Mouse (Mus musculus) hindbrain, embryonic 16.5 days (tissue): ENCODE results near the gene Cldn4. TPM values are rescaled to one million over a fixed set of nuclear protein-coding genes. Genes with fewer than 3 reads are reported as not detected.

Experiments
- ATAC-seq: fragments of 200-750 bp; cut with Nextera tagmentation; 2 replicates; pipeline ENCODE4 v1.8.0; 2017; ENCODE audit warnings: moderate TSS enrichment, moderate library complexity
- H3K27ac ChIP-seq: fragments of 300-500 bp; sonication (generic); 2 replicates; pipeline ENCODE4 v1.5.1; 2014; ENCODE audit warnings: low read depth, mild to moderate bottlenecking, control low read depth, low read length, moderate library complexity
- H3K27me3 ChIP-seq: fragments of 300-500 bp; sonication (generic); replicated peaks from 2 replicates; pipeline ENCODE4 v1.6.1; 2014; ENCODE audit warnings: low read length; ENCODE audit not compliant: control insufficient read depth, insufficient read depth
- H3K36me3 ChIP-seq: fragments of 300-500 bp; sonication (generic); 2 replicates; pipeline ENCODE4 v1.6.1; 2014; ENCODE audit warnings: mild to moderate bottlenecking, low read length, moderate library complexity, mixed read lengths; ENCODE audit not compliant: control insufficient read depth, insufficient read depth
- H3K4me1 ChIP-seq: fragments of 300-500 bp; sonication (generic); 2 replicates; pipeline ENCODE4 v1.6.1; 2014; ENCODE audit warnings: low read depth, low read length; ENCODE audit not compliant: control insufficient read depth, insufficient read depth
- H3K4me2 ChIP-seq: fragments of 300-500 bp; sonication (generic); 2 replicates; pipeline ENCODE4 v1.6.1; 2014; ENCODE audit warnings: mild to moderate bottlenecking, low read length, control low read depth, moderate library complexity
- H3K4me3 ChIP-seq: fragments of 300-500 bp; sonication (generic); 2 replicates; pipeline ENCODE4 v1.5.1; 2014; ENCODE audit warnings: mild to moderate bottlenecking, low read length, control low read depth, moderate library complexity
- H3K9ac ChIP-seq: fragments of 300-500 bp; sonication (generic); 2 replicates; pipeline ENCODE4 v1.6.1; 2014; ENCODE audit warnings: low read depth, mild to moderate bottlenecking, control low read depth, low read length, moderate library complexity
- H3K9me3 ChIP-seq: fragments of 300-500 bp; sonication (generic); 2 replicates; pipeline ENCODE4 v1.6.1; 2014; ENCODE audit warnings: mild to moderate bottlenecking, low read length, moderate library complexity; ENCODE audit not compliant: control insufficient read depth
- WGBS: fragments of 180-500 bp; shearing (Covaris S2); extraction: QIAGEN DNeasy Blood & Tissue Kit; methylation state at CpG from one replicate; pipeline ENCODE4 v1.1.7; 2014; 5-methylcytosine and 5-hydroxymethylcytosine counted together
- polyA plus RNA-seq: library from polyadenylated mRNA; unstranded; fragments of >200 nt; fragmentation: Nextera tagmentation; extraction: Ambion mirVana; gene quantifications from 2 replicates; pipeline ENCODE4 v1.2.1, GENCODE M21; 2015

Cldn4 gene
- polyA plus RNA-seq, 1 experiment from 2014 or later, result not detected

DNA sequence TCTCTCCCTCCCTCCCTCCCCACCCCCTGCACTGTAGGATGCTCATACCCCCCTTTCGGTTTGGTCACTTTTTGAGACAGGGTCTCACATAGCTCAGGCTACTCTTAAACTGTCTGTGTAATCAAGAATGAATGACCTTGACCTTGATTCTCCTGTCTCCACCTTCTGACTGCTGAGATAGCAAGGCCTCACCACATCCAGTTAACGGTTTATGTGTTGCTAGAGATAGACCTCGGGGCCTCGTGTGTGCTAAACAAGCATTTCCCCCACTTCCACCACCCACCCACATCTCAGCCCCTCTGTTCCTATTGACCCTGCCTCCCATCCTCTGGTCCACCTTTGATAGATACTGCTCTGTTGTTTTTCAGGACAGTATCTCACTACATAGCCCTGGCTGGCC lies 31.1 kb upstream of the Cldn4 start:
- Histone ChIP-seq H3K36me3 (no peaks in the 10 kb centered on the region), H3K4me2 (no peak overlapping the region), H3K4me3 (no peak overlapping the region), H3K9me3 (no peaks in the 10 kb centered on the region), H3K4me1 (no peaks in the 10 kb centered on the region), H3K27ac (no peak overlapping the region), H3K9ac (no peak overlapping the region), H3K27me3 (no peaks in the 10 kb centered on the region)
- no peak for ATAC-seq
- WGBS, result 88% methylated on average over 4 of the region's 4 CpGs

DNA sequence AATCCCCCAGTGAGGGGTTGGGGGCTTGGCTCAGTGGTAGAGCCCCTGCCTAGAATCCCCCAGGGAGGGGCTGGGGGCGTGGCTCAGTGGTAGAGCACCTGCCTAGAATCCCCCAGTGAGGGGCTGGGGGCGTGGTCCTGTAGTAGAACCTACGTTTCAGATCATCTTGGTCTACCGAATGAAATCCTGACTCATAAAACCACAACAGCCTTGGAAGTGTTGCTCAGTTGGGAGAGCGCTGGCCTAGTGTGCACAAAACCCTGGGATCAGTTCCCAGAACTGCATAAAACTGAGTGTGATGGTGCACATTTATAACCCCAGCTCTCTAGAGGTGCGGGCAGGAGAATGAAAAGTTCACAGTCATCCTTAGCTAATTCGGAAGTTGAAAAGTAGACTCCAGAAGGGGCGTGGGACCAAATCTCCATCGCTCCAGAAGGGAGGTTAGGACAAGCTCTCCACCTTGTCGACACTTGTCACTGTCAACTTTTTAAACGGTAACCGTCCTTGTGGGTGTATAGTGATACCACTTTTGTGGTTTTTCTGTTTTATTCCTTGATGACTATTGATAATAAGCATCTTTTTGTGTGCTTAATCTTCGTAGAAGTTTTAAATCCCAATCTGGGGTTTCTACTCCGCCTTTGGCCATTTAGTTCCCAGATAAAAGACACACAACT lies 30.0 kb upstream of the Cldn4 start:
- no peak overlapping the region for H3K4me2 ChIP-seq
- ATAC-seq, result no peak
- H3K36me3 ChIP-seq, result no peaks in the 10 kb centered on the region
- WGBS, result 87% methylated on average over 14 of the region's 14 CpGs
- H3K4me1 ChIP-seq, result no peaks in the 10 kb centered on the region
- H3K4me3 ChIP-seq, result no peak overlapping the region
- no peaks in the 10 kb centered on the region for H3K9me3 ChIP-seq
- no peaks in the 10 kb centered on the region for H3K27me3 ChIP-seq
- H3K27ac ChIP-seq, result no peak overlapping the region
- H3K9ac ChIP-seq, result no peak overlapping the region

DNA sequence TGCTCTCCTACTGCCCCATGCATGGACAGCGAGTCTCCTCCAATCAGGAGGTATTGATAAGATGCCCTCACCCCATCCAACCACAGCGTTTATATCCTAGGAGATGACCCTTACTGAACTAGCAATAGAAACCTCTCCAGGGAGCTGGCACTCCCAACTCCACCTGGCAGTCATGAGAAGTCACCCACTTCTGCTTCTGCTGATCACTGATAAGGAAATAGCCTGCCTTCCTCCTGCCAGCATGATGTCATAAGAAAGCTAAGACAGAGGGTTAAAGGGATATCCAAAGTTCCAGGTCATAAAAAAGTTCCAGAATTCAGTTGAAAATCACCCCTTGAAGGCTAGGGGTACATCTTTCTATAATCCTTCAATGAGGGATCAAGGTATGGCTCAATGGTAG lies 29.4 kb upstream of the Cldn4 start:
- H3K9ac ChIP-seq, result no peak overlapping the region
- WGBS, result 92% methylated on average over 2 of the region's 2 CpGs
- no peak overlapping the region for H3K4me3 ChIP-seq
- H3K9me3 ChIP-seq, result no peaks in the 10 kb centered on the region
- H3K27me3 ChIP-seq, result no peaks in the 10 kb centered on the region
- no peak overlapping the region for H3K27ac ChIP-seq
- H3K4me1 ChIP-seq, result no peaks in the 10 kb centered on the region
- no peaks in the 10 kb centered on the region for H3K36me3 ChIP-seq
- ATAC-seq, result no peak
- H3K4me2 ChIP-seq, result no peak overlapping the region

DNA sequence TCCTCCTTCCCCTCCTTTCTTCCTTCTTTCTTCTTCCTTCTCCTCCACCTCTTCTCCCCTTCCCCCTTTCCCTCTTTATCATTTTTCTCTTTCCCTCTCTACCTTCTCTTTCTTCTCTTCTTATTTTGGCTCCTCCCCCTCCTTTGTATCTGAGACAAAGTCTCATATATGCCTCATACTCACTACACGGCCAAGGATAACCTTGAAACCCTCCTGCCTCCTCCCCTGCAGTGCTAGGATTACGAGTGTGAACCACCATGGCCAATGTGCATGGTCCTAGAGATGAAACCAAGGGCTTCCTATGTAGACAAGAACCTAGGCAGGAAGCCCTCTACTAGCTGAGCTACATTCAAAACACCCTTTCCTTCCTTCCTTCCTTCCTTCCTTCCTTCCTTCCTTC lies 28.2 kb upstream of the Cldn4 start:
- Histone ChIP-seq H3K27ac (no peak overlapping the region), H3K4me1 (no peaks in the 10 kb centered on the region), H3K9me3 (no peaks in the 10 kb centered on the region), H3K27me3 (no peaks in the 10 kb centered on the region), H3K4me3 (no peak overlapping the region), H3K36me3 (no peaks in the 10 kb centered on the region), H3K4me2 (no peak overlapping the region), H3K9ac (no peak overlapping the region)
- 51% methylated on average over 2 of the region's 2 CpGs for WGBS
- no peak for ATAC-seq

DNA sequence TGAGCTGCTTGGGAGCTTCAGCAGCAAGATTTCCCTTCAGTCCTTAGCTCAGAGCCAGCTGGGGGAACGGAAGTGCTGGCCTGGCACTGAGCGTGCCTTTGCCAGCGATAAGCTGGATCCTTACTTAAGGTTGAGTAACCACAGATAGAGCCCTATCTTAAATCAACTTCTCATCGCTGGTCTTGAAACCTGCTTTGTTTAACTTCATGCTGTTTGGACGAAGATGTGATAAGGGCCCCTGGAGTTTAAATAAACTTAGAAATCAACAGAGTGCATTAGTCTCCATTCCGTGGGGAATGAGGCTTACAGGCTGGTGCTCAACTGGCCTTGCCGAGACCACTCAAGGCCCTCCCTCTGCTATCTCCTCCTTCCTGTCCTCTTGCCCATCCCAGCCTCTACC lies 27.6 kb upstream of the Cldn4 start:
- Histone ChIP-seq H3K4me2 (no peak overlapping the region), H3K4me3 (no peak overlapping the region), H3K9ac (no peak overlapping the region), H3K36me3 (no peaks in the 10 kb centered on the region), H3K27me3 (no peaks in the 10 kb centered on the region), H3K27ac (no peak overlapping the region), H3K4me1 (no peaks in the 10 kb centered on the region), H3K9me3 (no peaks in the 10 kb centered on the region)
- no peak for ATAC-seq
- 61% methylated on average over 7 of the region's 7 CpGs for WGBS

DNA sequence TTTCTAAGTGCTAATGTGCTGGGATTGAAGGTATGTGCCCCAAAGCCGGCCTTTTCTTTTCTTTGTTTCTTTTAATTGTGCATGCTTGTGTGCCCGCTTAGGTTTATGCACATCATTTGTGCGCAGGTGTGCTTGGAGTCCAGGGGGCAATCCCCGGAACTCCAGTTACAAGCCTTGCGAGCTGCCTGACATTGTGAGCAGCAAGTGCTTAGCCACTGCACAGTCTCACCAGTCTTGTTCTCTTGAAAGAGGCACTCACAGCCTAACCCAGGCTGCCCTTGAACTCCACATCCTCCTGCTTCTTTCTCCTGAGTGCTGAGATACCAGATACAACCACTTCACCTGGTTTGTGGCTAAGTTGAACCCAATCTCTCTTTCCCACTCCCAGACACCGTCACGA lies 26.8 kb upstream of the Cldn4 start:
- Histone ChIP-seq H3K27me3 (no peaks in the 10 kb centered on the region), H3K4me3 (no peak overlapping the region), H3K27ac (no peak overlapping the region), H3K4me2 (no peak overlapping the region), H3K4me1 (no peaks in the 10 kb centered on the region), H3K9ac (no peak overlapping the region), H3K36me3 (no peaks in the 10 kb centered on the region), H3K9me3 (no peaks in the 10 kb centered on the region)
- ATAC-seq, result no peak
- 89% methylated on average over 7 of the region's 7 CpGs for WGBS

DNA sequence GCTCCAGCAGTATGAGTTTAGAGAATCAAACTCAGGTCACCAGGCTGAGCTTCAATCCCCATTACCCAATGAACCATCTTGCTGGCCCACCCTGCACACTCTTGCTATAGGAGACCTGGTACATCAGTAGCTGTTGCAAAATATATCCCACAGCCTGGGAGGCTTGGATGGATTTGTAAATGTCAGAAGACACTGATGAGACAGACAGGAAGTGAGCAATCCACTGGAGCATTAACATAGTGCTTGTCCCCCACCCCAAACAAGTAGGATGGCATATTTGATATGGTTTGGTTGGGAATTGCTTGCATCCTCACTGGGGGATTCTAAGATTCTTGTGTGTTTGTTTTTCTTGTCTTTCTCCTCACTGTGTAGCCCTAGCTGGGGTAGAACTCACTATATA lies 26.3 kb upstream of the Cldn4 start:
- no peaks in the 10 kb centered on the region for H3K36me3 ChIP-seq
- H3K27me3 ChIP-seq, result no peaks in the 10 kb centered on the region; the same call in 1 of the 2 replicates
- H3K4me2 ChIP-seq, result no peak overlapping the region
- no peak for ATAC-seq
- H3K4me3 ChIP-seq, result no peak overlapping the region
- no peak overlapping the region for H3K27ac ChIP-seq
- H3K4me1 ChIP-seq, result no peaks in the 10 kb centered on the region
- H3K9ac ChIP-seq, result no peak overlapping the region
- H3K9me3 ChIP-seq, result no peaks in the 10 kb centered on the region

DNA sequence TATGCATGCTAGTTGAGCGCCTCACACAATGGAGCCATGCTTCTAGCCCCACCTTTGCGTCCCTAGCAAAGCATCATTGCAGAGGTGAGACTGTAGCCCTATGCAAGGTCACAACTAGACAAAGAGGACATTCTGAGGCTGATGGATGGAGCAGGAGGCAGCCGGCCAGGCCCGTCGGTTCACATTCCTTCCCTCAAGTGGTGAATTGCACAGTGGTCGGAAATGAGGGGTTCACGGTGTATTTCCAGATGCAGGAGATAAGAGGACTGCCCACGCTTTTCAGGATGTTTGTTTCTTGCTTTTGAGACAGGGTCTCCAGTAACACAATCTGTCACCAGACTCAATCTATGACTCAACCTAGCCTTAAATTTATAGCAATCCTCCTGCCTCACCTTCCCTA lies 23.9 kb upstream of the Cldn4 start:
- H3K9ac ChIP-seq, result no peak overlapping the region
- 79% methylated on average over 8 of the region's 8 CpGs for WGBS
- no peak for ATAC-seq
- no peaks in the 10 kb centered on the region for H3K9me3 ChIP-seq
- H3K27me3 ChIP-seq, result no peaks in the 10 kb centered on the region; the same call in 1 of the 2 replicates
- no peak overlapping the region for H3K4me3 ChIP-seq
- H3K4me2 ChIP-seq, result no peak overlapping the region
- no peaks in the 10 kb centered on the region for H3K36me3 ChIP-seq
- H3K27ac ChIP-seq, result no peak overlapping the region
- H3K4me1 ChIP-seq, result peaks cover 6% of the 10 kb centered on the region

DNA sequence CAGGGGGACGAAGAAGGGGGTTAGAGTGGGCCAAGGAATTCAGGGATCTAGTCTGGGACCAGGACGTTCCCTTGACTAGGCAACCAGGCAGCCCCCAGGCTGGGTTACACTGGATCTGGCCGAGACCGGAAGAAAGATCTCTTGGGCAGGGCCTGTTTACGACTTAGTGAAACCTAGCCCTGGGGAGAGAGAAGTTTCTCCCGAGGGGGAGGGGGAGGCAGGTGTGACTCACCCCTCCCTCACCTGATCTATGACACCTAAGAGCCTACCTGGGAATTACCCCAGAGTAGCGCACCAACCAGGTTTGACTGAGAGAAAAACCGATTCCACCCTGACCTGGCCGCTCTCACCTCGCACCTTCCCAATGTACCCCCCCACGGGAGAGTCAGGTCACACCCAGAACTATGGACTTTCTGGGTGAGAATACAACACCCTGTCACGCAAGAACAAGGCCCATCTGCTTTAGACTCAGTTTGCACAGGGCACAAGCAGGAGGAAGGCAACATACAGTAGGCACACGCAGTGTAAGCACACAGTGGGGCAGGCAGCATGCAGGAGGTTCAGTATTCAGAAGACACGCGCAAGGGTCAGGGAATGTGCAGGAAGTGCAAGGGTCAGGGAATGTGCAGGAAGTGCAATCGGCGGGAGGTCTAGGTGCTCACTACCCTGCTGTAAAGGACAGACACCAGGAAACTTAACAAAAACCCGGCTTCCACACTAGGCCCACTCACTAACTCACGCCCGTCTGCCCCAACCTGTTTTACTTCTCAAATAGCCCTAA lies 20.6 kb upstream of the Cldn4 start:
- WGBS, result 78% methylated on average over 20 of the region's 20 CpGs
- Histone ChIP-seq H3K27me3 (no peaks in the 10 kb centered on the region; the same call in 1 of the 2 replicates), H3K9ac (no peak overlapping the region), H3K36me3 (no peaks in the 10 kb centered on the region), H3K27ac (no peak overlapping the region), H3K4me3 (no peak overlapping the region), H3K9me3 (no peaks in the 10 kb centered on the region), H3K4me1 (peaks cover 7% of the 10 kb centered on the region), H3K4me2 (no peak overlapping the region)
- ATAC-seq, result no peak
